8 mouse cellular contexts compared by ENCODE assay signal in the genomic region with DNA sequence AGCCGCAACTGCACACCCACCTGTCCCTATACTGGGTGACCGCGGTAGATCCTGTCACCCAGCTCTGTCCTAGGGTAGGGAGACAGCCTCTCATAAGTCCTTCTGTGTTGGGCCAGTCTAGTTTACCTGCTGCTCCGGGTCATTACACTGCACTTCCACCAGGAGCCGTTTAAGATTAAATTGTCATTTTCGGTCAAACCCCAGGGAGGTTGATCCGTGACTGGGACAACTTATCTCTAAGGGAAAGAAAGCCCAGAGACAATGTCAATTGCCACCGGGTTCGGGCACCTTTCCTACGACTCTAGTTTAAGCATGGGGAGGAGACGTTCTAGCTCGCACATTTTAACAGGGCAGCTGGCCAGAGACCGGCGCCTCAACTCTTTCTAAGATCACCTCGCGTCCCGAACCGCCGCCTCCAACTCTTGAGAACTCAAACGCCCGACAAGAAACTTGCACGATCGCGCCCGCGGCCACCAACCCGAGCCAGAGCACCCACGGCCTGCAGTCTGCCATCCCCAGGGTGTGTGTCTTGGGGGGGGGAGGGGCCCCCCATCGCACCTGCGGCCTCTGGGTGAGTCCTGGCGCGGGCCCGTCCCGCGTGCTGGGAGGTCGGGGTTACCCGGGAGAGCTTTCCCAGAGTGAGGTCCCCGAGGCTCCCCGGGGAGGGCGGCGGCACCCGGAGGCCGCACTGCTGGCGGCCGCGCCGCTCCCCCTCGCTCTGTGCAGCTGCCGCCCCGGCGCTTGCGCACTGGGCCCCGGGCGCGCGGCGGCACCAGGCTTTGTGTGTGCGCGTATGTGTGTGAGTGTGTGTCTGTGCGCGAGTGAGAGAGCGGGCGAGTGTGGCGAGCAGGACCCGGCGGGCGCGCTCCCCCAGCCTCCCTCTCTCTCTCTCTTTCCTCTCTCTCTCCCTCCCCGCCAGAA. TPM values are rescaled to one million over a fixed set of nuclear protein-coding genes. Genes with fewer than 3 reads are reported as not detected.
DNase-seq lines count a peak whose midpoint lies in the region; ATAC-seq lines count a peak whose summit lies in the region.

TSS of gene Bcl7a (plus strand) at position 128 of the 921 bp plus-strand sequence.

- ATAC-seq in intestine, embryonic 15.5 days: peak; percentile 87
- ATAC-seq in megakaryocyte-erythroid progenitor cell, adult 5-6 weeks (replicated peaks; ENCODE audit: low FRiP score, low TSS enrichment, poor library complexity, severe bottlenecking): peak; percentile 76

- H3K9ac ChIP-seq in intestine, embryonic 15.5 days: peak within 1 kb of the TSS; percentile 94

- peak; percentile 81 for DNase-seq in adrenal gland, adult 8-10 months
- DNase-seq in embryo, embryonic 11.5 days (ENCODE audit: low read depth, low spot score): peak; percentile 87
- DNase-seq in gastrocnemius, postnatal 4 days (ENCODE audit: low spot score in 2 of 2): peak; percentile 76 to 90
- peak; percentile 95 to 96 for DNase-seq in left cerebral cortex, postnatal 14 days (ENCODE audit: low spot score in 2 of 2)
- peak; percentile 91 for DNase-seq in right cerebral cortex, postnatal 25 days
- peak; percentile 85 to 87 for DNase-seq in urinary bladder, postnatal 36 days (ENCODE audit: low spot score in 2 of 2)

- no peaks in the 10 kb centered on the region for H3K9me3 ChIP-seq in intestine, embryonic 15.5 days

- H3K27me3 ChIP-seq in intestine, embryonic 15.5 days (replicated peaks): no peaks in the 10 kb centered on the region

- peak within 1 kb of the TSS; percentile 97 for H3K27ac ChIP-seq in intestine, embryonic 15.5 days

- peaks cover 17% of the 10 kb centered on the region for H3K4me1 ChIP-seq in intestine, embryonic 15.5 days (replicated peaks)

- H3K4me3 ChIP-seq in intestine, embryonic 15.5 days (replicated peaks): peak within 1 kb of the TSS; percentile 84

- no peaks in the 10 kb centered on the region for H3K36me3 ChIP-seq in intestine, embryonic 15.5 days

- H3K4me2 ChIP-seq in intestine, embryonic 15.5 days (replicated peaks): peak within 1 kb of the TSS; percentile 89

- intact Hi-C loops in left cerebral cortex, postnatal 14 days (cut with DNase I): loop anchor here (10.0 kb wide), 1 partner anchor 89 kb away; the partner anchor contains the start of gene Wdr66

- under 1% methylated on average over 69 of the region's 69 CpGs for WGBS in intestine, embryonic 15.5 days

RNA-seq across cellular contexts. Expression of gene Bcl7a, which starts in this region (rescaled TPM):
- total RNA-seq in adrenal gland, adult 8-10 months (2022): 10 to 100 TPM in 3 of 4 experiments, 1 to 10 TPM in 1; 9.7 to 15.1 (median 13.2) TPM
- total RNA-seq in gastrocnemius, postnatal 4 days (2021): 10 to 100 TPM; 33.6 to 37.5 TPM
- polyA plus RNA-seq in intestine, embryonic 15.5 days (2015; fragmentation: Nextera tagmentation; extraction: Ambion mirVana): 15.9 and 16.4 TPM in 2 replicates
- total RNA-seq in left cerebral cortex, postnatal 14 days (2021): 10 to 100 TPM; 76.2 to 79.1 TPM
- total RNA-seq in megakaryocyte-erythroid progenitor cell, adult 5-6 weeks (2014; fragmentation: Nextera tagmentation): 34.6 and 46.7 TPM in 2 replicates
- total RNA-seq in megakaryocyte-erythroid progenitor cell, adult 5-6 weeks (2017): 18.7 and 26.4 TPM in 2 replicates

Comparison
In these comparisons a context has a peak if more than half of its experiments do, and no peak if none do; other contexts are left out.
1. Peak in every context shown above with its lines: DNase-seq, ATAC-seq, H3K4me3 ChIP-seq and H3K27ac ChIP-seq.